Mouse (Mus musculus) heart, postnatal 0 days (tissue): ENCODE measurements at regions not wholly inside any gene's neighbourhood (a gene's known extent, or its start where the extent isn't known, plus 50 kb on each side); places are given as distances from the start of the nearest gene placed in this dataset.

Experiments
- CTCF ChIP-seq: IDR thresholded peaks from 2 replicates; pipeline ENCODE4 v1.5.1; 2016; ENCODE audit warnings: antibody characterized with exemption, control low read depth, low read depth
- EP300 ChIP-seq: IDR thresholded peaks from 2 replicates; pipeline ENCODE4 v1.6.1; 2016; ENCODE audit warnings: antibody characterized with exemption, low read depth

- TF ChIP-seq CTCF (no peak), EP300 (no peak)
Observed at GRCm38 (mm10) chr16:39374616-39375015, 482.1 kb downstream of the Igsf11 start.
